Mouse (Mus musculus): ENCODE measurements around the gene Vmn1r11. TPM values are rescaled to one million over a fixed set of nuclear protein-coding genes. Genes with fewer than 3 reads are reported as not detected.

Vmn1r11 gene
- not detected in 2 replicates for polyA plus RNA-seq (2012; rRNA removed)

DNA sequence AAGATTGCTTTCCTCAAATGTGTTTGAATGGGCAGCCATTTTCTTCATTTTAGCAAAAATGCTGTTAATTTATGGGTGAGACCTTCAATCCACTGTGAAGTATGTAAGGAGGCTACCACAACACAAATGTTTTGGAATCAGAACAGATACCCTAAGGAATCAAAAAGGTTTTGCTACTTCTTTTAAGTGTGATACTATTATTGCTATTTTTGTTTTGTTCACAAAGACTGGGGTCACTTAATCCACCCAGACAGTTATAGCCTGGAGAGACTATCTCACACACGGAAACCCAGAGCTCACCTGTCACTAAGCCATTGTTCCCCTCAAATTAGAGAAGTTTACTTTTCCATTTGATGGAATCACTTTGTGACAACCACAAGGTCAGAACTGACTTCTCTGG is at the start of gene Vmn1r11:
TSS of gene Vmn1r11 (plus strand) at position 301 of the 400 bp plus-strand sequence.
- no peak for DNase-seq (ENCODE audit: extremely low spot score in 1 of 2, low spot score in 1 of 2)

DNA sequence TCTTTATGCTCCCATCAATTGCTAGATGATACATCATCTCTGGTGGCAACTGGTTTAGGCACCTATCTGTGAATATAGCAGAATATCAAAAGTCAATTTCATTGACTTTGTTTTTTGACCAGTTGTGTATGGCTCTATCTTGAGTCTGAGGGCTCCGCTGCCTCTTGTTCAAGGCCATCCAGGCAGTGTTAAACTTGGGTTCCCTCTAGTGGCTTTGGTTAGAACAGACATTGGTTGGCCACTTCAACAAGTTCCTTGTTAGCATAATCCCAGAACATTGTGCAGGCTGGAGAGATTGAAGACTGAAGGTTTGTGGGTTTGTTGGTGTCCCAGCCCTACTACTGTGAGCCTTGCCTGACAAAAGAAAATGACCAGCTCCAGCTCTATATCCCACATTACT is 26.9 kb upstream of the Vmn1r11 start:
- DNase-seq (ENCODE audit: extremely low spot score in 1 of 2, low spot score in 1 of 2): peak in 1 of 2 experiments; percentile 0

DNA sequence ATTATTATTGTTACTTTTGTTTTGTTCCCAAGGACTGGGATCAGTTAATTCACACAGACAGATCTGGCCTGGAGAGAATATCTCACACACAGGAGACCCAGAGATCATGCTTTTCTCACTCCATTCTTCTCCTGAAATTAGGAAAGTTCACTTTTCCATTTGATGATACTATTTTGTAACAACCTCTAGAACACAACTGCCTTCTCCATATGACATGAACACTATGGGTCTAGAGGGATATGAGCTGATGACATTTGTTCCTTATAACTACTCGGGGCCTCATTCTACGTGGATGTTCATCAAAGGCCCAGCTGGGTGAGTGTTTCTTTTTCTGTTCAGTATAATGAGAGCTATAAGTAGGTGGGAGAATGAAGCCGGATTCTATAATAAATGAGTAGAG is 24.1 kb upstream of the Vmn1r11 start, which contains the start of gene Vmn1r10:
TSS of gene Vmn1r10 (plus strand) at position 301 of the 400 bp plus-strand sequence.
- no peak for DNase-seq (ENCODE audit: extremely low spot score in 1 of 2, low spot score in 1 of 2)

DNA sequence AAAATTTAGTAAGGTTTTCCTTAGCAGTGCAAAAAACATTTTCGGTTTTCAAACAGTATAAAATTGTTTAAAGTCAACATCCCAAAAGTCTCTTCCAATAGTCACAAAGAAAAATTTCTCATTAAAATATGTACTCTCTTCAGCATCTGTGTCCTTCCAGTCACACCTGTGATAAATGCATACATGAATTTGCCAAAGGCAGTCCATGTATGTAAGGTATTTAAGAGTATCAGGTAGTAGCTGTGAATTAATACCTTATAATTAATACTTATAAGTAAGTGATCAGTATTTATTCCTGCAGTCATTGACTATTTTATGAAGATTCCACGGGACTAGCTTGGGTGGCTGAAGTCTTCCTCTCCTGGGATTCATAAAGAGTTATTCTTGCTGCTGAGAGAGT is 23.4 kb downstream of the Vmn1r11 start, which contains the start of gene Vmn1r12:
TSS of gene Vmn1r12 (plus strand) at position 301 of the 400 bp plus-strand sequence.
- DNase-seq (ENCODE audit: extremely low spot score in 1 of 2, low spot score in 1 of 2): no peak

Other genes with a start within 250 kb of the Vmn1r11 start
- 44.5 and 52.0 TPM in 2 replicates for gene Nt5c3, start 209.5 kb upstream of the Vmn1r11 start, polyA plus RNA-seq (2012; rRNA removed)
- gene Vmn1r4, start 209.4 kb upstream of the Vmn1r11 start, polyA plus RNA-seq (2012; rRNA removed): 0.28 and 0.34 TPM in 2 replicates
- gene Vmn1r5, start 163.2 kb upstream of the Vmn1r11 start, polyA plus RNA-seq (2012; rRNA removed): not detected in 2 replicates
- gene Vmn1r6, start 136.2 kb upstream of the Vmn1r11 start, polyA plus RNA-seq (2012; rRNA removed): not detected in 2 replicates
- gene Vmn1r7, start 108.1 kb upstream of the Vmn1r11 start, polyA plus RNA-seq (2012; rRNA removed): not detected in 2 replicates
- gene Vmn1r8, start 101.2 kb upstream of the Vmn1r11 start, polyA plus RNA-seq (2012; rRNA removed): not detected in 2 replicates
- not detected in 2 replicates for gene Vmn1r9, start 66.7 kb upstream of the Vmn1r11 start, polyA plus RNA-seq (2012; rRNA removed)
- not detected in 2 replicates for gene Vmn1r10, start 24.0 kb upstream of the Vmn1r11 start, polyA plus RNA-seq (2012; rRNA removed)
- not detected in 2 replicates for gene Vmn1r12, start 23.5 kb downstream of the Vmn1r11 start, polyA plus RNA-seq (2012; rRNA removed)
- not detected in 2 replicates for gene Vmn1r13, start 69.8 kb downstream of the Vmn1r11 start, polyA plus RNA-seq (2012; rRNA removed)
- not detected in 2 replicates for gene Vmn1r14, start 98.2 kb downstream of the Vmn1r11 start, polyA plus RNA-seq (2012; rRNA removed)
- gene Vmn1r15, start 124.5 kb downstream of the Vmn1r11 start, polyA plus RNA-seq (2012; rRNA removed): not detected in 2 replicates
- not detected in 2 replicates for gene Vmn1r16, start 196.0 kb downstream of the Vmn1r11 start, polyA plus RNA-seq (2012; rRNA removed)
- not detected in 2 replicates for gene Vmn1r17, start 230.3 kb downstream of the Vmn1r11 start, polyA plus RNA-seq (2012; rRNA removed)